Mouse (Mus musculus) WW6 (cell line): ENCODE data around the gene Alox5.
"Not testable (repeated sequence)": the region's sequence is repeated elsewhere in the genome, so short reads cannot be mapped to it uniquely, and the experiment has no call there.

Experiments
- DNase-seq: peaks from one replicate; pipeline ENCODE4 v3.0.0-alpha.2; 2013; ENCODE audit warnings: low read depth, low spot score

Alox5 gene

DNA sequence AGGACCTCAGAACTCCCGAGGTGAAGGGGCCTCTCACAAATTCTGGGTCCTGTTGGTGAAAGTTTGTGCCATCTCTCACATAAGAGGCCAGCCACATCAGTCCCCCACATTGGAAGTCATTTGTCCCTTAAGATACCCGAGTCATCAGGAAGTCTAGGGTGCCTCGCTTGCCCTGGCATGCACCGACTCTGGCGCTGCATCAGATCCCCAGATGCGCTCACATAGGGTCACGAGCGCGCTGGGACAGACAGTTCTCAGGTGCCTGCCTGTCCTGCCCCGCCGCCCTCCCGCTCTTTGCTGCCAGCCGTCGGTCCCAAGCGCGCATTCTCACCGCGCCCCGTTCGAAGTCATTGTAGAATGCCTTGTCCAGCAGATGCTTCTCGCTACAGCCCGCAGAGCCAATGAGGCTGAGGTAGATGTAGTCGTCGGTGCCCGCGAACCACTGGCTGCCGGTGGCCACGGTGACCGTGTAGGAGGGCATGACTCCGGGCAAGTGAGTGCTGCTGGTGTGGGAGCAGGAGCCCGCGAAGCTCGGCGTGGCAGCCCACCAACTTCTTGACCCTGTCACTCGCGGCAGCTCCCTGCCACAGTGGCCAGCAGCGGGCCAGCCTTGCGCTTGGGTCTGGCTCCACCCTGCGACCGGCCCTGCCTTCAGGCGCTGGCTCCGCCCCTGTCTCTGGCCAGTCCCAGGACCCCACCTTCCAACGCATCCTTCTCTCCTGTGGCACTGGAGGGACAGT lies at the start of gene Alox5:
Gene Alox5 (minus strand): TSS at position 635 of the 740 bp plus-strand sequence.
- peak; percentile 11 for DNase-seq

DNA sequence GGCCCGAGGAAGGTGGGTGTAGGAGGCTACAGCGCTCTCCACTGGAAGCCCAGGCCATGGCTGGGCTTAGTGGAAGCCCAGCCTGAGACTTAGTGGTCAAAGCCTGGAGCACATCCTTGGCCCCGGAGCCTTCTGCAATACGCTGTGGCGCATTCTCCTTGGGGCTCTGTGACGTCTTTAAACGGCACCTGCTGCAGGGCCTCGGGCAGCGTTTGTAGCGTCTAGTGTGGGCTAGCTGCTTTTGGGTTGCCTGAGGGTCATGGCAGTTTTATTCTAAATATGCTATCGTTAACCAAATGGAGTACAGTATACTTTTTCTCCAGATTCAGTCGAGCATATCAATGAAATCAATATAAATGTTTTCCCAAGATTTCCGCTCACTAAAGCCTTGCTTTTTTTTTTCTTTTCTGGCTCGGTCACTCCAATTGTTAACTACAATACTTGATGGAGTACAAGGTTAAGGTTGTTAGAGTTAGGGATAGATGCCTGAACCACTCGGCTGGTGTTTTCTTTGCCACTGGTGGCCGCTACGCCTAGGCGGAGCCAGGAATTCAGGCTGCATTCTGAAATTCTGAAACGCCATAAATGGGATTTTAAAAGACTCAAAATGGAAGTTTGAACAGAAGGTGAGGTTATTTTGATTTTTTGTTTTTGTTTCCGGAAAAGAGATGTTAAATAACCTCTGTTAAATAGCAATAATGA lies 45.5 kb upstream of the Alox5 start, which contains the start of gene Olfr212:
Gene Olfr212 (plus strand): TSS at position 215 of the 702 bp plus-strand sequence.
- DNase-seq, result not testable (repeated sequence)

DNA sequence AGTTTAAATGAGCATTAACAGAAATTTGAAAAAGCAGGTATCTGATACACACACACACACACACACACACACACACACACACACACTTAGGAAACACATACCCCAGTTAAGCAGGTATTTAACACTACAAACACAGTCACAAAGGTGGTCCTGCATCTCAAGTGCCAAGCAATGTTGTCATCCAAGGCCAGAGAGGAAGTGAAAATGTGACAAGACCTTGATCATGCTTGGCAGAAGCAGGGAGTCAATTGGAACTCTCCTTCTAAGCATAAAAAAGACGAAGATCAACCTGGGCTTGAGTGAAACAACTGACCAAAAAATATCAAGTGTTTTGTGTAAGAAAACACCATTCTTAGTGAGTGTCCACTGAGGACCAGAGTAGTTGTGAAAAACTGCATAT lies 35.0 kb upstream of the Alox5 start:
- DNase-seq, result no peak

DNA sequence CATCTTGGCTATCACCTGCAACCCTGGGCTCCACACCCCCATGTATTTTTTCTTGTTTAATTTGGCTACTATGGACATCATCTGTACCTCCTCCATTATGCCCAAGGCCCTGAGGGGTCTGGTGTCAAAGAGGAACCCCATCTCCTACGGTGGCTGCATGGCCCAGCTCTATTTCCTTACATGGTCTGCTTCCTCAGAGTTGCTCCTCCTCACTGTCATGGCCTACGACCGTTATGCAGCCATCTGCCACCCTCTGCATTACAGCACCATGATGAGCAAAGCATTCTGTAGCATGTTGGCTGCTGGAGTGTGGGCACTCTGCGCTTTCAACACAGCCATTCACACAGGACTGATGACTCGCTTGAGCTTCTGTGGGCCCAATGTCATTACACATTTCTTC lies 32.8 kb upstream of the Alox5 start:
- no peak for DNase-seq

DNA sequence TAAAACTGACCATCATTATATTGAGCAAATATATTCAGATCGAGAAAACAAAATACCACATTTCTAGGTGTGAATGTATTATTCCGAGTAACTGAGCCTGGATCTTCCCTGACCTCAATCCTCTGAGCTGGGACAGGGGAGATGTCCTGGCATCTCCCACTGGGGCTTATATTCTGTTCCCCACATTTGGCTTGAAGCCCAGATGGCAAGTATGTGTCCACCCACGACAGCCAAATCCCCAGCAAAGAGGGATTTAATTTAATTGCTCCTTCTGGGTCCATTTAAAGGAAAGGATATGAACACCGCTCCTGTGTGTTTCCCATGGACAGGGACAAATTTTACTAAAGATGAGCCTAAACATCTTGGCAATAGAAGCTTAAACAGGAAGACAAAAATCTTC lies 27.8 kb upstream of the Alox5 start, which contains the start of gene Olfr211:
Gene Olfr211 (plus strand): TSS at position 301 of the 400 bp plus-strand sequence.
- DNase-seq, result no peak

DNA sequence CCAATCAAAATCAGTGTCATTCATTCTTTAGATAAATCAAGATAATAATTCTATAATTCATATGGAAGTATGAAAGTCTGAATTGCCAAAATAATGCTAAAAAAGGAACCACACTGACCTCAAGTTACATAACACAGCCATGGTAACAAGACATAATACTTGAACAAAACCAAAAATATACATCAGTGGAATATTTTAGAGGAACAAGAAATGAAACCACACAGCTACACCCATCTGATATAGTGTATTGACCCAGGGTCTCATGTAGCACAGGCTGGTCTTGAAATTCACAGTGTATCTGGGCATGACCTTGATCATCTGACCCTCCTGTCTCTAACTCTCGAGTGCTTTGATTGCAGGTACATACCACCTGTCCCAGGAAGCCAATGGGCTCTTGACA lies 25.9 kb upstream of the Alox5 start:
- DNase-seq, result no peak

DNA sequence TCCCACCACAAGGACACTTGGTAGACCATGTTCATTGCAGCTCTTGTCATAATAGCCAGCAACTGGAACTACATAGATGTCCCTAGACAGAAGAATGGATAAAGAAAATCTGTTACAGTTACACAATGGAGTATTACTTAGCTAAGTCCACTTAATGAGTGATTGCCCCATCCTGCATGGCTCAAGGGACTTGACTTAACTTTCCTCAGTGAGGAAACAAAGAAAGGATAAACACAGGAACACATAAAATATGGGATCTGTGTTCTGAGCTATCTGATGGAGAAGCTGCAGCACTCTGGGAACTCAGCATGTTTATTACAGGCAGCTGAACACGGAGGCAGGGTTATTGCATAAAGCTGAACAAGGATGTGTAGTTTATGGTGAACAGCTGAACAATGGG lies 24.1 kb upstream of the Alox5 start:
- DNase-seq, result no peak

DNA sequence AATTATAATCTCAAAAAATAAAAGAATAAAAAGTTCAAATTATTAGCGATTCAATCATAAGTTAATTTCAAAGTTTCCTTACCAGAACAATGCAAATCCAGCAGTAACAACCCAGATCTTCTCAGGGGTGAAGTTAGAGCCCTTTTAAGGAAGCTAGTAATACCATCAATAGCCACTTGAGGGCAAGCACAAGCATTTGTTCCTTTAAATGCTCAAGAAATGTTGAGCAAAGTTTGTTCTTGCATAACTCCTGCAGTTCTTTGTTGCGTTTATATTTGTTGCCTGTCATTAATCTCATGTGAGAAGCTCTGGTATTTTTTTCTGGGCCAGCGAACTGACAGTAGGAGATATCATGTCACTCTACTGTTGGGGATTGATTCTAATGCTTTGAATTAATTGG lies 7.1 kb upstream of the Alox5 start:
- no peak for DNase-seq

DNA sequence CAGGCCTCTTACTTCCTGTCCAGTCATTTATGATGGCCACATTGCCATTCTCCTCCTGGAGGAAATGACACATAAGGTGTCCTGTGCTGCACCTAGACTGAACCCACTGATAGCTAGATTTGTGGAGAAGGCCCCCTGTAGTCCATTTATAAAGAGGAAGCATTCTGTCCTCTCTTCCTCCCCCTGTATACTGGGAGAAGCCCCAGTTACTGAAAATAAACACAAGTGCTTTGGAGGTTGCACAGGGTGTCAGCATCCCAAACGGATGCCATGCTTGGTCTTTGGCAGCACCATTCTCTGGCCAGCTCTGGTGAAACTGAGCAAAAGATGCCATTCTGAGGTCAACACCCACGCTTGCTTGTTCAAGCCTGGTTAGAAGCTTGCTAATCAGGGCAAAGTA lies 1.7 kb downstream of the Alox5 start:
- DNase-seq, result no peak

DNA sequence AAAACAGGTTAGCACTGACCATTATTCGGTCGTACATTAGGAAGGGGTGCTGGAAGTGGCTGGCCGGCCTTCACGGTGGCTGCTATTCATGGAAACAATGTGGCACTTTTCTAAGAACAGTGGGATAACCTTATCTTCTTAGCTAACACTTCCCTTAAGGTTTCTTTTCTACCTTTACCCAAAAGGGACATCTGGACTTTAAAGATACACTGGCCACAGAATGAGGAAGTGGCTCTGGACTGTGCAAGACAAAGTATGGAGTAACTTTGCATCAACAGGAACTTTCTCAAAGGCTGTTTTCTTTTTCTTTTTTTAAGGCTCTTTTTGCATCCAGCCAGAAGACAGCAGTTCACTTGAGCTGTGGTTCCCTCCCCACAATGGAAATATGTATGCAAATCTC lies 2.2 kb downstream of the Alox5 start:
- DNase-seq, result no peak

DNA sequence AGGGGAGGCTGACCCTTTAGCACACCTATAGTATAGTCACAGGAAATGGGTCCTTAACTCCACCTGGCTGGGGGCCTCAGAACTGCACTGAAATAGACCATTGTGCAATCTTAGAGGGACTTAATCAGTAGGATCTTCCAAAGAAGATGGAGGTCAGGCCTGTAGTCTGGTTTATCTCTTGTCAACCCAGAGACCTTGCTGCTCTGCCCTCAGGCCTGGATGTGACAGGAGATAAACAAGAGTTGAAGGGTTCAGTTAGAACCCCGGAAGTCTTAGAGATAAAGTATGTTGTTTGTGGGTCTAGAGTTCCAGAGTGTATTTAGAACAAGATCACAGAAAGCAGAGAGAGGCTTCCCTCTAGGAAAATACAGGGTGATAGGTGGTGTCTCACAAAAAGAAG lies 4.5 kb downstream of the Alox5 start:
- no peak for DNase-seq

DNA sequence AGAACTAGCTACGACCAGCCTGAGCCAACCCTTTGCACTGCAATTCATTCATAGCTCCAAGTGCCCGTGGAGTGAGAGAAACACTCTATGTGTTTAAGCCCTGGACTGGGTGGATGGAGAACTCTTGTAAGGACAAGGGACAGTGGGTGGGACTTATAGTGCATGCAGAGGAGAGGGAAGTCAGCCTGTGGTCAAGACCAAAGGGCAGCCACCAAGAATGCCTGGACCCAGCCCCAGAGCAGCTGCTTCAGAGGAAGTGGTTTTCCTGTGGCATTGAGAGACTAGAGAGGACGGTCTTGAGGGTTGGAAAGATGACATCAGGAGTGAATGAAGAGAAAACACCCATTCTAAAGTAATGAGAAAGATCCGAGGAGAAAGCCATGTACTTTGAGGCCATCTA lies 5.2 kb downstream of the Alox5 start:
- no peak for DNase-seq

DNA sequence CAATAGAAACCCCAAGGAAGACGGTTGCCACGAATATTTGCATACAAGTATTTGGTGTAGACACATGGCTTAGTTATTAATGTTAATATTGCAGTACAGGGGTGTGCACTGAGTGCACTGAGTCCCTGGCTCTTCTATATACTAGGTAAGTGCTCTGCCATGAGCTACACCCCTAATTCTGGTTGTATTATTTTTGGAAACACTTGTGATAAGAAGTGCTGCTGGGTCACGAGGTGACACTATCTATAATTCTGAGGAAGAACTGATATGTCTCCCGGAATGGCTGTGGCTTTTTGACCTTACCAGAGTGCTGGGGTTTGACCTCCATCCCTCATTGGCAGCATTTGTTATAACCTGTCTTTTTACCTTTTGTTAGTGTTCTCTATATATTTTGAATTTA lies 20.1 kb downstream of the Alox5 start:
- no peak for DNase-seq

DNA sequence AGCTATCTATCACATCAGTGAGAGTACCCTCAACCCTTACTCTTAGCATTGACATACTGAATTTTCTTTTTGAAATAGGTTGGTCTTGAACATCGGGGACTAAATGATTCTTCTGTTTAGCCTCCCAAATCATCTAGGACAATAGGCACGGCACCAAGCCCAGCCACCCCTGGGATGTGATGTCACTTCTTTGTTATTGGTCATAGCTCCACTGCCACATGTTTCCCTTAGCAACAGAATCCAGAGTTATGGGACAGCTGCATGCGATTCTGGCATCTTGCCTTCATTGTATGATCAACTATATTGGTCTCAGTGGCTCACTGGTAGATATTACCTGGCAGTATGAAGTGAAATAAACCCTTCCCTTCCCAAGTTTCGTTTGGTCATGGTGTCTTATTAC lies 20.5 kb downstream of the Alox5 start:
- no peak for DNase-seq

DNA sequence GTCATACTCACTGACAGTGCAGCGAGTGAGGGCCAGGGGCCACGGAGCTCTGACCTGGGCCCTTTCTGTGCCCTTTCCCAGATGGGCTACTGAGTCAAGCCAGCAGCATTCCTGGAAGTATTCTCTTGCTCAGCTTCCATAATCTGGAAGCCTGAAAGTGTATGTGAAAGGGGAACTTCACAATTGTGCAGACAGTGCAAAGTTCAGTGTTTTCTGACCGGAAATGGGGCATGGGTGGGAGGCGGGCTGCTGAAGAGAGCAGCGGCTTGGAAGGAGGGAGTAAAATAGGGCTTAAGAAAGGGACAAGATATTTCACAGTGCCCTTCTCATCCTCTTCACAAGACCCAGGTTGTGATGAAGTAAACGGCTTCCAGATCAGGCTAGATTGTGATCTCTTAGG lies 21.4 kb downstream of the Alox5 start:
- no peak for DNase-seq

DNA sequence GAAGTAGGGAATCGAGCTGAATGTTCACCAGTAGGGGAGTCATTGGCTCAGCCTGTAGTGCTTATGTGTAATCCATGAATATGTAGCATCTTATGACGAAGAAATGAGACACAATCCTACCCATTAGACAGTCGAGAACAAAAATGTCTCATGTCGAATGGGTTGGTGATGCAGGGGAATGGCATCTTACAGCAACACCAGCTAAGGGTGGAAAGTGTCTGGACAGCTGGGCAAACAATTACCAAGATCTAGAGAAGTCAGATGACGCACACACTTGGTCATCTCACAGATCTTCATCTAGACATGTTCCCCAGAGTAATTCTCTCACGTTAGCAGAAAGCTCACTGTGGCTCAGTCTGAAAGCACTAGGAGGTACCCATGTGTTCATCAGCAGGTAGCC lies 22.1 kb downstream of the Alox5 start:
- no peak for DNase-seq

DNA sequence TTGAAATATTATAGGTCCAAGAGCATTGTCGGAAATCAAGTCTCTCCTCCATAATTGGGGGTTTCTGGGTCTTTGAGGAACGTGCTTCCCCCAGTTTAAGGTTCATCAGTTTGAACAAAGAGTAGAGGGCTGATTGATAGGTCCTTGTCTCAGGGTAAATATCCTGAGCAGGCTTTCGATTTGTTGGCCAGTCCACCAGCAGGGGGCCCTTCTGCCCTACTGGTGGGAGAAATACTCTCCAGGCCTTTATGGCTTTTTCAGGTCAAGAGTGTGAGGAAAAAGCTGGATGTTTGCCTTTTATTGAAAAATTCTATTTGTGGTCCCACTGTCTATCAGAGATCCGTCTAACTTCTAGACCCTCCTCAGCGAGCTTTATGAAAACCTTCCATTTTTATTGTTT lies 32.7 kb downstream of the Alox5 start:
- DNase-seq, result no peak

DNA sequence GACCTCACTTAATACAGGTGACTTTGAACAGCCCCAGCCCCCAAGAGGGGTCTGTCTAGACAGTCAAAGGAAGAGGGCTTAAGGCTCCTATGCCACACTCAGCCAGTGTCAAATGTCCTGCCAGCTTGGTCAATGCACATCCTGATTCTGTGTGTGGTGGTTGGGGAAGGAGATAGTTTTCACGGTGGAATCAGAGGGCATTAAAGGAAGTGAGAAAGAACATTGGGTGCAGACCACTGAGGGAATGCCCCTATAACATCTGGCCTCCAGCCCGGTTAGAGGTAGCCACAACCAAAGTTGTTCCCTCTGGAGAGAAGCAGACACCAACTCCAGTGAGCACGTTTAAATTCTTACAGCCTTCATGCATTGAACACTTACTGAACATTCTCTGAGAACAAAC lies 33.4 kb downstream of the Alox5 start:
- DNase-seq, result no peak

DNA sequence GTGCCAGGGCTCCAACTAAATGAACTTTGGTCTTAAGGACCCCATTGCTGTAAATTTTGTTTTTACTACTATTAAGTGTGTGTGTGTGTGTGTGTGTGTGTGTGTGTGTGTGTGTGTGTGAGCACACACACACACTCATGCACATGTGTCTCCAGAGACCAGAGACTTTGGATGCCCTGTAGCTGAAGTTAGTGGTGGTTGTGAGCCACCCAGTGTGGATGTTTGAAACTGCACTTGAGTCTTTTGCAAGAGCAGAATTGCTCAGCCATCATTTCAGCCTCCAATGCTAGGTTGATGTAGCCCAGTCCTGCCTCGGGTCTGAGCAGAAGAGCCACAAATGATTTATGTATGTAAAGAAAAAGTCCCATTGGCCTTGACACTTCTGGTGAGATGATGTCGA lies 37.3 kb downstream of the Alox5 start:
- DNase-seq, result no peak

DNA sequence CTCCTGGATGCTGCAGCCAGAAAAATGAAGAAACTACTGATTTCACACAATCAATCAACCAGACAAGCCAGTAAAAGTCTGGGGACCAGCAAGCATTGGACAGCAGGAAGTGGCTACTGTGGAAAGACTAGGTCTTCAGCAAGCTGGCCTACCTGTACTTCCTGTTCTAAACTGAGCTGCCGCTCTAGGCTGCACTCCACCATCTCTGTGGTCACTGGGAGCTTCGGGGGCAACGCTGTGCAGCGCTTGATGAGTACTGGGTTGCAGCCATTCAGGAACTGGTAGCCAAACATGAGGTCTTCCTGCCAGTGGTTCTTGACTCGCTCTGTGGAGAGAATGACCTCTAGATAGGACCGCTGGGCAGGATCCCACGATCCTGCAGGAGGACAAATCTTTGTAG lies 38.0 kb downstream of the Alox5 start:
- DNase-seq, result no peak

DNA sequence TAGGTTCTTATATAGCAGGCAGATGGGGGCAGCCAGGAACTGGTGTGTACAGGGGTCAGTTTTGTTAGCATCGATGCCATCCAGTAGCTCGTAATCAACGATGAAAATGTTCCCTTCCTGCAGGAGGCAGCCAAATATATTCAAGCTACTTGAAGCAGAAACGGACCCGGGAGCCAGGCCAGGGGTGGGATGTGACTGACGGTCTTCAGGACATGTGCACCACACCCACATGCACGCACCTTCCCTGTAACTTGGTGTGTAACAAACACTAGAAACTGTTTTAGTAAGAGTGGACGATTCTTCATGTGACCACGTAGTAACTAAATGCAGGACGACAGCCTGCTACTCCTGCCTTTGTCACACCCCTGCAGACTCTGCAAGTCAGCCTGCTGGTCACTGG lies 40.7 kb downstream of the Alox5 start:
- DNase-seq, result no peak

DNA sequence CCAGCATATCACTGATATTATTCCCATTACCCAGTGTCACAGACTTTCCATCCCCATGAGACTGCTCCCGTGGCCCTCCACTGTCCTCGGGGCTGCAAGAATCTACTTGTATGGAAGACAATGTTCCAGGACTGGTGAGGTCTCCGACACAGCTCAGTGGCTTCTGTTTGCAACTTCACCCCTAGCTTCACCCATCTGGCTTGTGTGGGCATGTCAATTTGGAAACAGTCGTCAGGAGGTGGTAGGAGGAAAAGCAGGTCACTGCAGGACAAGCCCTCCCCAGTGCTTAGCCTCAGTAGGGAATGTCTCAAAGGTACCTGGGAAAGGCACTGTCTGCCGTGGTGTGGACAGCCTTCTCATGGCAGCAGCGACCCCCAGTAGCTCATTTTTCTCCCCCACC lies 41.3 kb downstream of the Alox5 start:
- DNase-seq, result no peak

DNA sequence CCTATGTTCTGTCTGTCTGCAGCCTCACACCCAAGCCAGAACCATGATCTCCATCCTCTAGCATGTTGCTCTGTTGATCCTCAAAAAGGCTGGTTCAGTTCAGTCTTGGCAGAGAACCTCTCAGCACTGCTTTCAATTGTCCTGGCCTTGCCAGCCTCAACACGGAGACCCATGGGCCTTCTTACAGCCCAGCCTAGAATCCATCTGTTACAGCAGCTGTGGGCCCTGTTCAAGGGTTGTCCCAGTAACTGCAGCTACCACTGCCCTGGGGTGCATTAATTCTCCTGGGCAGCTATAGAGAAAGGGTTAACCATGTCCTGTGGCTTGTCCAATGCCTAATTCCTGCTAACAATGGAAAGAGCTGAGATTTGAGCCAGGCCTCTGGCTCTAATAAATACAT lies 42.5 kb downstream of the Alox5 start:
- DNase-seq, result no peak
